Mouse (Mus musculus) neural tube, embryonic 15.5 days (tissue): ENCODE results near the gene Fgfr2. TPM values are rescaled to one million over a fixed set of nuclear protein-coding genes. Genes with fewer than 3 reads are reported as not detected.

ENCODE experiments used
- ATAC-seq: fragments of 200-750 bp; cut with Nextera tagmentation; 2 replicates; pipeline ENCODE4 v1.8.0; 2017; ENCODE audit warnings: mild to moderate bottlenecking, moderate TSS enrichment, moderate library complexity; ENCODE audit not compliant: low FRiP score
- H3K27ac ChIP-seq: fragments of 300-500 bp; sonication (generic); replicated peaks from 2 replicates; pipeline ENCODE4 v1.5.1; 2015; ENCODE audit warnings: mild to moderate bottlenecking, inconsistent platforms
- H3K27me3 ChIP-seq: fragments of 300-500 bp; sonication (generic); replicated peaks from 2 replicates; pipeline ENCODE4 v1.6.1; 2015; ENCODE audit warnings: inconsistent platforms
- H3K36me3 ChIP-seq: fragments of 300-500 bp; sonication (generic); 2 replicates; pipeline ENCODE4 v1.6.1; 2015; ENCODE audit warnings: inconsistent platforms
- H3K4me1 ChIP-seq: fragments of 300-500 bp; sonication (generic); 2 replicates; pipeline ENCODE4 v1.6.1; 2015; ENCODE audit warnings: inconsistent platforms
- H3K4me2 ChIP-seq: fragments of 300-500 bp; sonication (generic); 2 replicates; pipeline ENCODE4 v1.6.1; 2015; ENCODE audit warnings: inconsistent platforms, mild to moderate bottlenecking, moderate library complexity
- H3K4me3 ChIP-seq: fragments of 300-500 bp; sonication (generic); replicated peaks from 2 replicates; pipeline ENCODE4 v1.5.1; 2015; ENCODE audit warnings: mild to moderate bottlenecking, inconsistent platforms
- H3K9ac ChIP-seq: fragments of 300-500 bp; sonication (generic); replicated peaks from 2 replicates; pipeline ENCODE4 v1.6.1; 2015; ENCODE audit warnings: mild to moderate bottlenecking, inconsistent platforms
- H3K9me3 ChIP-seq: fragments of 300-500 bp; sonication (generic); replicated peaks from 2 replicates; pipeline ENCODE4 v1.6.1; 2016; ENCODE audit warnings: inconsistent platforms
- WGBS: fragments of 180-500 bp; shearing (Covaris S2); methylation state at CpG from one replicate; pipeline ENCODE4 v1.1.7; 2015; ENCODE audit warnings: mixed read lengths; 5-methylcytosine and 5-hydroxymethylcytosine counted together
- polyA plus RNA-seq: library from polyadenylated mRNA; unstranded; fragments of >200 nt; fragmentation: Nextera tagmentation; extraction: Ambion mirVana; gene quantifications from 2 replicates; pipeline ENCODE4 v1.2.1, GENCODE M21; 2015

The Fgfr2 gene
- polyA plus RNA-seq, 1 experiment from 2014 or later = 21.2 TPM

DNA sequence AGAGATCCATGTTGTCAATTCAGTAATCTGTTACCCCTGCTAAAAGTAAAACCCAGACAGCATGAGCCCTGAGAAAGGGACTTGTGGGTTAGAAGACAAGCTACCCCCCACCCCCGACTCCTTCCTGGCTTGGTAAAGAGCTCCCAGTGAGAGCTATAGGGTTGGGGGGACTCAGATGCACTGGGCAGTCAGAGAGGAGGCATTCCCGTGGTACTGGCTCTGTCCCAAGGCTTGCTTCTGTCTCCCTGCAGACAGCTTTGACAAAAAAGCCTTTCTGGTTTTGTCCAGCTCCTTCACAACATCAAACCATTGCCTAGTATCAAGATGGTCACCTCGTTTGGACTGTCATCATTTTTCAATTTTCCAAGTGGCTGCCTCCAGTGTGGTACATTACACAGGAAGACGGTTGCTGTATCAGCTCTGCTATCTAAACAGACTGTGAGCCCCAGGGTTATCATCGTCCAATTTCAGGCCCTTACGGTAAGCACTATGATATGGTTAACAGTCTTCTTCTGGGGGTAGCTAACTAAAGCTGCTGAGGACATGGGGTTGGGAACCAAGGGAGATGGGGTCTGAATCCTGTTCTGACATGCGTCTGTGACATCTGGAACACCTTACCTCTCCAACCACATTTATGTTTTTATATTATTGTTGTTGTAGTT lies 726.4 kb downstream of the Fgfr2 start:
- WGBS = 52% methylated on average over 7 of the region's 7 CpGs
- Histone ChIP-seq H3K4me2 (no peak overlapping the region), H3K4me3 (no peak overlapping the region), H3K36me3 (no peaks in the 10 kb centered on the region), H3K4me1 (no peaks in the 10 kb centered on the region), H3K27me3 (no peaks in the 10 kb centered on the region), H3K27ac (no peak overlapping the region), H3K9me3 (no peaks in the 10 kb centered on the region), H3K9ac (no peak overlapping the region)
- no peak for ATAC-seq

DNA sequence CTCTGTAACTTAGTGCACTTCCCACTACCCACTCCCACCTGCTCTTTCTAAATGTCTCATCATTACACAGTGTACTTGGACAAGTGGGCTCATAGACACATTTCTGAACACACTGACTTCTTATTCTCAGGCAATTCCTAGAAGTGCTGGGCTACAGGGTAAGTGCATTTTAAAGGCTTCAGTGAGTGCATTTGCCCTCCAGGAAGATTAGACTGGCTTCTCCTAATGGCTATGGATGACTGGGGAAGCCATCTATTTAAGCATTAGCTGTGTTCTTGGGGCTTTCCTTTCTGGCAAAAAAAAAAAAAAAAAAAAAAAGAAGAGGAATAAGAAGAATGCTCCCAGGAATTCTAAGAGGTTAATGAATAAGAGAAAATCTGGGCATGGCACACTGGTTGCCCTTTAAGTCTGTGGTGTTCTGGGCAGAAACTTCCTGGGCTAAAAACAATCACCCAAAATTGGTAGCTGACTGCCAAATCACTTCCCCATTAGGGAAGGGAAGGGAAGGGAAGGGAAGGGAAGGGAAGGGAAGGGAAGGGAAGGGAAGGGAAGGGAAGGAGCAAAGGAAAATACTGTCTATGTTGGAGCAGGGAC lies 729.5 kb downstream of the Fgfr2 start:
- Histone ChIP-seq H3K4me3 (no peak overlapping the region), H3K36me3 (no peaks in the 10 kb centered on the region)
- no peak for ATAC-seq

DNA sequence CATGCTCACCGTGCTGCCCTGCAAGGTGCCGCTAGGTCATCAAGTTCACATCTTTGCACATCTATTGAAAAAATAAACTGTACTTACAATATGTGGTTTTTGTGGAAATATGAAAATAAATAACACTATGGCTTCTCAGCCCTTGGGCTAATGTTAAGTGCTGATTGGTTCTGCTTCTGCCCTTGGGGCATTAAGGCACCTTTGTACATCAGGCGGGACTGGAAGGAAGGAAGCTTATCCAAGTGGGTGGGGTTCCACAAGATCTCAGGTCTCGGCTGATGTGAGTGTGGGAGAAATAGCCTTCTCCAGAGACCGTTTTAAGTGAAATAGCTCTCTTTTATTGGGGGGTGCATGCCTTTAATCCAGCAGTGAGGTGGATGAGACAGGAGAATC lies 730.1 kb downstream of the Fgfr2 start:
- Histone ChIP-seq H3K27me3 (no peaks in the 10 kb centered on the region), H3K36me3 (no peaks in the 10 kb centered on the region), H3K9me3 (no peaks in the 10 kb centered on the region), H3K9ac (no peak overlapping the region), H3K4me3 (no peak overlapping the region), H3K4me1 (no peaks in the 10 kb centered on the region), H3K4me2 (no peak overlapping the region), H3K27ac (no peak overlapping the region)
- no peak for ATAC-seq
- 90% methylated on average over 5 of the region's 5 CpGs for WGBS

More for the DNA sequence above, 729.5 kb downstream of the Fgfr2 start:
- Histone ChIP-seq H3K27me3 (no peaks in the 10 kb centered on the region), H3K9me3 (no peaks in the 10 kb centered on the region), H3K27ac (no peak overlapping the region), H3K9ac (no peak overlapping the region), H3K4me1 (no peaks in the 10 kb centered on the region), H3K4me2 (no peak overlapping the region)

DNA sequence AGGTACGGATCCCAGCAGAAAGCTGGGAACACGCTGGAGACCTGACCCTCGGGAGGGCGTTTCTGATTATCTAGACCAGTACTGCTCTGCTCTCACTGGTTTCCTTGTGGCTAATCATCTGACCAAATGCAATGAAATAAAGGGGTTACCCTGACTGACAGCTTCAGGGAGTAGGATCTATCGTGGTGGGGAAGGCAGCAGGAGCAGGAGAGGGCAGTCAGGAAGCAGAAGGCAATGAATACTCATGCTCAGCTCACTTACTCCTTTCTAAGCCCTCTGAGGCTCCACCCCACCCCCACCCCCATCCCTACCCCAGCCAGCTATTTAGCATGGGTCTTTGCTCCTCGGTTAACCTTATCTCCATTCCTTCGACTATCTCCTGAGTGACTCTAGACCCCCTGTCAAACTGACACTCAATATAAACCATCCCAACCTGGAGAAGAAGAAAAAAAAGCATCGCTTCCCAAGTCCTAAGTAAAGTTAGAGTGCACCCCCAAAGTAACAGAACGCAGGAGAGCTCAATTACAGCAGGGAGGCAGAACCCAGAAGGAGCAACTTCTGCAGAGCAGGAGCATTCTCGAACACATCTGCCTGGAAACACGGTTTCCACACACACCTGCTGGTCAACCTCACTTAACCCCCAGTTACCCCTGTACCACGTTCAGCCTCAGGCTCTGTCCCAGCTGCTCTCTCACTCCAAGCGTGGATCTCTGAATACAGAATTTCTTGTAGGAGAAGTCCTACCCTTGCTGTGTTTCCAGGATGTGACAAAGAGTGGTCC lies 730.7 kb downstream of the Fgfr2 start:
- 81% methylated on average over 13 of the region's 13 CpGs for WGBS
- H3K27ac ChIP-seq = no peak overlapping the region
- no peak overlapping the region for H3K9ac ChIP-seq
- no peaks in the 10 kb centered on the region for H3K4me1 ChIP-seq
- no peaks in the 10 kb centered on the region for H3K36me3 ChIP-seq
- H3K4me2 ChIP-seq = no peak overlapping the region
- no peaks in the 10 kb centered on the region for H3K9me3 ChIP-seq
- ATAC-seq = no peak
- no peaks in the 10 kb centered on the region for H3K27me3 ChIP-seq
- no peak overlapping the region for H3K4me3 ChIP-seq

DNA sequence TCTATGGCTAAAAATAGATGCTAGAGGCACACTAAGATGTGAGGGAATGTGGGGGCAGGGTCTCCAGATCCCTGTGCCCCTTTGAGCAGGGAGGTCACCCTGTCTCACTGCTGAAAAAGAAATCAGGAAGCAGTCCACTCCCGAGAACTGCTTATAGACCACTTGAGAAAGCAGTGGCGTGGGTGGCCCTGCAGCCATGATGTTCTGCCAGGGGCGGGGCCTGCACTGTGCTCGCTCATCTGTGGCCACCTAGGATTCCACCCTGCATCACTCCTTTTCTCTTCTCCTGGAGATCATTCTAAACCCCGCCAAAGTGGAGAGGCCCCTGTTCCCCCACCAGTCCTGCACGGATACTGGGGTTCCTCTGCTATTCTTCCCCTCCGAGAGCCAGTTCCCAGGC lies 733.7 kb downstream of the Fgfr2 start:
- H3K9ac ChIP-seq = no peak overlapping the region
- no peak overlapping the region for H3K4me2 ChIP-seq
- no peak for ATAC-seq
- H3K4me3 ChIP-seq = no peak overlapping the region
- H3K27me3 ChIP-seq = no peaks in the 10 kb centered on the region
- no peaks in the 10 kb centered on the region for H3K9me3 ChIP-seq
- no peak overlapping the region for H3K27ac ChIP-seq
- no peaks in the 10 kb centered on the region for H3K36me3 ChIP-seq
- 72% methylated on average over 7 of the region's 7 CpGs for WGBS
- peaks cover 20% of the 10 kb centered on the region for H3K4me1 ChIP-seq

DNA sequence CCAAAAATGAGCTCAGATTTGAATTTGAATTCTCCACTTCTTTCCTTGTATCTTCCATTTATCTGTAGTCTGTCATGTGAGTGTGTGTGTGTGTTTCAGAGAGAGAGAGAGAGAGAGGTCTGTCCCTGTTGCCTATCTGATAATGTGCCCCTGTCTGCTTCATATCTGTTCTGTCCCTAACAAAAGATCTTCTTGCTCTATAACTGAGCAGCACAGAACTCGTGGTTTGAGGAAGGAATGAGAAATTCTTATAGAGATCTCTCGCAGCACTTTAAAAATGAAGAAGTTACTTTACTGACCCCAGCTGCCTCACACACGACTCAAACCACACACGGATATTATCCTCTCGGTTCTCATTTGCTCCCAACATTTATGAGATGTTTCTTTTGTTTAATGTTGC lies 735.6 kb downstream of the Fgfr2 start:
- Histone ChIP-seq H3K4me2 (no peak overlapping the region), H3K9ac (no peak overlapping the region), H3K9me3 (no peaks in the 10 kb centered on the region), H3K36me3 (no peaks in the 10 kb centered on the region), H3K4me3 (no peak overlapping the region), H3K4me1 (peaks cover 21% of the 10 kb centered on the region), H3K27me3 (no peaks in the 10 kb centered on the region), H3K27ac (no peak overlapping the region)
- 73% methylated on average over 5 of the region's 5 CpGs for WGBS
- ATAC-seq = no peak

DNA sequence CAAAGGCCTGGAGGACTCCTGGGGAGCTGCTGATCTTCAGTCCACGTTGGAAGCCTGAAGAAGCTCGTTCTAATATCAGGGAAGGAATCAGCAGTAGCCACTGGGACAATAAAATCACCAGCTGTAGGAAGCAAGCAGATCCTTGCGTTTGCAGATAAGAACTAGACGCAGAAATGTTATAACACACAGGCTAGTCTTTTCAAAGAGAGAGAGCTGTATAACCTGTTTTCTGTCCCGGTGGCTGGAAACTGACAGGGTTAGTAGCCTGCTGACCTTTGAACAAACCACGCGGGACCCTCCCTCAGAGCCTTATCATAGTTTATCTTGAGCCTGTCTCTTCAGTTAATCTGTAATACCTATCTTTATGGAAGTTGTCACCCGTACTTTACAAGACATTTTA lies 736.8 kb downstream of the Fgfr2 start:
- WGBS = 39% methylated on average over 8 of the region's 8 CpGs
- H3K27ac ChIP-seq = no peak overlapping the region

DNA sequence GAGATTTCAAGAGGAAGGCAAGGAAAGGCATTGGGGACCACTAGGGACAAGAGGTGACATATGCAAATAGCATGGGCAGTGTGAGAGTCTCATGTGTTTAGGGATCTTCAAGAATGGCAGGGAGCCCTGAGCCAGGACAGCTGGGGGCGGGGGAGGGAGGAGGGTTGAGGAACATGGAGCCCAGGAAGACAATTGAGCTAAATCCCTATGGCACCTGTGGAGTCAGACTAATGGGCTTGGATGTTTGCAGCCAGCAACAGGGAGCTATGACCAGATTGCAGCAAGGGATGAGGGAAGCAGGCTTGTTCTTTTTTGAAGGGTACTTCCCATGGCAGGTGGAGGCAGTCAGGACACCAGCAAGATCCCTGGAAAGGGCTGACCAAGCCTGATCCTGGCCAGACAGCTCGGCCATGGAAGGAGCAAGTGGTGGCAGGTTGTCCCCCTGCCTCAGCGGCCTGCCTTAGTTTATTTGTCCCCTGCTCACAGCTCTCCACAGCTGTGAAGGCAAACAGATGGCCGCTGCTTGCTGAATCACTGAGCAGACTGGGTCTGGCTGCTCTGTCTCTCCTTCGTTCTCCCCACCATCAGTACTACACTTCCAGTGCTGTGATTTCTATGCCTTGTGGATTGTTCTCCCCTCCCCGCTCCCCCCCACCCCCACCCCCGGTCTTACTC lies 737.6 kb downstream of the Fgfr2 start:
- Histone ChIP-seq H3K9ac (no peak overlapping the region), H3K9me3 (no peaks in the 10 kb centered on the region), H3K4me3 (no peak overlapping the region), H3K4me1 (peaks cover 21% of the 10 kb centered on the region), H3K4me2 (no peak overlapping the region), H3K27me3 (no peaks in the 10 kb centered on the region), H3K36me3 (no peaks in the 10 kb centered on the region), H3K27ac (no peak overlapping the region)
- ATAC-seq = no peak
- WGBS = 14% methylated on average over 6 of the region's 7 CpGs

More for the DNA sequence above, 736.8 kb downstream of the Fgfr2 start:
- H3K4me3 ChIP-seq = no peak overlapping the region
- H3K4me2 ChIP-seq = no peak overlapping the region
- H3K27me3 ChIP-seq = no peaks in the 10 kb centered on the region
- H3K9me3 ChIP-seq = no peaks in the 10 kb centered on the region
- no peak for ATAC-seq
- H3K4me1 ChIP-seq = peaks cover 21% of the 10 kb centered on the region
- H3K9ac ChIP-seq = no peak overlapping the region
- H3K36me3 ChIP-seq = no peaks in the 10 kb centered on the region

DNA sequence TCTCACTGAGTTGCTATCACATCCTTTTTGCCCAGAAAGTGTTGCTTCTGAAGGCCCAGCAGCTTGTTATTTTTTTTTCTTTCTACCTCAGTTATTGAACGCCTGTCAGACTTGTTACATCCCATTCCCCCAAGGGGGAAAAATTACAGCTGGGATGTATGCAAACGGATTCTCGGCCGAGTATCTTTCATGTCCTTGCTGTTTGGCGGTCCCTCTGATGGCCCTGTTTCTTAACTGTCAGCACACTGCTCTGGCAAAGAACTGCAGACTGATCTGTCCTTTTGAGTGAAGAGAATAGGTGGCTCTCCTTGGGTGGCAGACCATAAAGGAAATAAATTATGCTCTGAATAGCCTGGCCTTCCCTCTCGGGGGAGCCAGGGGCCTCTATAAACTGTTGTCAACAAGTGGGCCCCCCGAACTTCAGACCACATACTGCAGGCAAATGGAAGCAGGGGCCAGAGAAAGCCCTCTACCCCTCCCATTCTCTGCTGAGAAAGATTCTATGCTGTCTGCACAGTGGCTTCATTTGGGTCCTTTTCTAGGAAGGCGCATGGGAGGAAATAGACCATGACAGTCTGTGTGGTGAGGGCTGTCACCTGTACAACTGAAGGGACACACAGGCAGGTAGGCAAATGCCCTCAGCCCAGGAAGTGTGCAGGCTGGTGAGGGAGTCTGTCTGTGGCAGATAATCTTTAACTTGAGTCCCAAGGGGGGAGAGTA lies 738.3 kb downstream of the Fgfr2 start:
- ATAC-seq = no peak
- H3K9me3 ChIP-seq = no peaks in the 10 kb centered on the region
- WGBS = 9% methylated on average over 8 of the region's 8 CpGs
- H3K36me3 ChIP-seq = no peaks in the 10 kb centered on the region
- no peak overlapping the region for H3K4me3 ChIP-seq
- H3K9ac ChIP-seq = no peak overlapping the region
- no peak overlapping the region for H3K27ac ChIP-seq
- H3K4me2 ChIP-seq = no peak overlapping the region
- H3K4me1 ChIP-seq = peaks cover 21% of the 10 kb centered on the region
- no peaks in the 10 kb centered on the region for H3K27me3 ChIP-seq

DNA sequence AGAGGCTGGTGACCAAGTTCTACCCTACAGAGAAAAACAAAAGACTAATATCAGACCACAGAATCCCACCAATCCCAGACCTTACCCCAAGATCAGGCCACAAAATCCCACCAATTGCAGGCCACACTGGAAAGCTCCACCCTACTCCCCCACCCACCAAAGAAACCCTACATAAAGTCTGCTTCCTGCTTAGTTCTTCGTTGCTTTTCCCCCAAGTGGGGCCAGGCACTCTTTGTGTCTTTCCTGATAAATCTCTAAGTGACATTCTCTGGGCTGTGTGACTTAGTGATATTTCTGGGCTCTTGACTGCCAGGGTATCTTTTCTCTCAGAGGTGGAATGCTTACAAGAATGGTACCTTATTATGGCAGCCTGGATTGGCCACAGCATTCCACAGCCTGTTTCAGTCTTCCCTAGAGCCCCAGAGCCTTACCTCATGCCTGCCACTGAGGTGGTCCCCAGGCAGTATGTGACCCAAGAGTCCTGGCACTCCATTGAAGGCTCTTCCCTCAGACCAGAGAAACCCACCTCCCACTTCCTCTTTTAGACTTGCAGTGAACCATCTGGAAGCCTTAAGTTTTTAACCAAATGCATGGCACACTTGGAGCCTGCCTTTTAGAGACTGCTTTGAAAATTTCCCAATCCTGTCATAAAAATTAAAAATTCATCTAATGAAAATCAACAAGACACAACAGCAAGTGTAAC lies 742.4 kb downstream of the Fgfr2 start:
- no peak overlapping the region for H3K27ac ChIP-seq
- H3K9me3 ChIP-seq = no peaks in the 10 kb centered on the region
- no peaks in the 10 kb centered on the region for H3K27me3 ChIP-seq
- H3K4me1 ChIP-seq = peaks cover 14% of the 10 kb centered on the region
- WGBS = 38% methylated on average over 1 of the region's 1 CpGs
- H3K36me3 ChIP-seq = no peaks in the 10 kb centered on the region
- H3K4me2 ChIP-seq = no peak overlapping the region
- H3K9ac ChIP-seq = no peak overlapping the region
- ATAC-seq = no peak
- H3K4me3 ChIP-seq = no peak overlapping the region

DNA sequence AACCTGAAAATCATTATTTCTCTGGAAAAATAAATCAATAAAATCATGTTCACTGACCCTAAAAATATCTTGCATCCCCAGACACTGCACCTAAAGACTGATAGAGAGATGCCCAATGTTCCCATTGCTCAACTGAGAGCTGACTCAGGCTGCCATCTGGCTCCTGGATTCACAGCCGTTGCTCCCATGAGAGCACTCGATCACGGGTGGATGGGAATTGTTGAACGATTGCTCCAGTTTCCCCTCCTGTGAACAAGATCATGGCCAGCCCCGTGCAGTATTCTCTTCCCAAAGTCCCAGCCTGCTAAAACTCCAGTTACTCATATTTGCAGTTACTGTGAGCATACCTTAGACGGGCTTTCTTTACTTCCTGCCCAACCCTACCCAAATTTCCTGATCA lies 745.2 kb downstream of the Fgfr2 start:
- Histone ChIP-seq H3K4me2 (no peak overlapping the region), H3K36me3 (no peaks in the 10 kb centered on the region), H3K4me1 (peaks cover 12% of the 10 kb centered on the region), H3K27ac (no peak overlapping the region), H3K4me3 (no peak overlapping the region), H3K27me3 (no peaks in the 10 kb centered on the region), H3K9me3 (no peaks in the 10 kb centered on the region), H3K9ac (no peak overlapping the region)
- ATAC-seq = no peak
- WGBS = 46% methylated on average over 6 of the region's 6 CpGs
